8 mouse cellular contexts compared by ENCODE assay signal in the genomic region with DNA sequence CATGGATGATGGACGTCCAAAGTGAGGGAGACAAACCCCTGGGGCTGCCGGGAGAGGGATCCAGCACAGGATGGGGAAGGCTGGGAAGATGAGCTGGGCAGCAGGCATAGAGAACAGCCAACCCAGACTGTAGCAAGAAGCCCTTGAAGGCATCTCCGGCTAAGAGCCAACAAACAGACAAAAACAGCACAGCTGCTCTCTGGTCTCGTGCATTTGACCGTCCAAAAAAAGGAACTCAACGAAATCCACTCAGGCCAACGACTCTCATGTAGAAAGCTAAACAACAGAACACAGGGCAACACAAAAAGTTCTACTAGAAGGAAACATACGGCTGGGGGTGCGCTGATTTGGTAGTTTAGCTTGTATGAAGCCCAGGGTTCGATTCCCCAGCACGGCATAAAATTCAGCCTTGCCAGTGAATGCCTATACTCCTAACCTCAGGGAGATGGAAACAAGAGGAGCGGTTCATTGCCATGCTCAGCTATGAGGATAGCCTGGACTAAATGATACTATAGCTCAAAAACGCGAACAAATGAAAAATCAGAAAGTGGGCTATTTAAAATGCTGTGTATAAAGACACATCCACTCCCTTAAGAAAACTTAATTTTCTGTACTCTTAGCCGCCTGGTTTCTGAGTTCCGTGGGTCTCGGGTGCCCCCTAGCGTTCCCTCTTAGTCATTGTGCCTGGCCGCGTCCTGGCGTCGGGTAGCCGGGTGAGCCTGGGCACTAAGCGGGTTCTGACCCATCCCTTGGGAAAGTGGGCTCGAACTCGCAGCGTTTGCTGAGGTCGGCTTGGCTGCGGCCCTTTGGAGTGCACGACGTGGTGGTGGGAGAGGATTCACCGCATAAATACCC. TPM values are rescaled to one million over a fixed set of nuclear protein-coding genes. Genes with fewer than 3 reads are reported as not detected.
DNase-seq lines count a peak whose midpoint lies in the region; ATAC-seq lines count a peak whose summit lies in the region.

No protein-coding gene starts in this region.

- H3K4me1 ChIP-seq in hindbrain, embryonic 11.5 days (replicated peaks; ENCODE audit: control insufficient read depth, insufficient read depth, low read length): peaks cover 2% of the 10 kb centered on the region; the same call in 1 of the 2 replicates

- H3K9me3 ChIP-seq in hindbrain, embryonic 11.5 days (ENCODE audit: control insufficient read depth, low read length): no peaks in the 10 kb centered on the region

- peak overlapping the region; percentile 45 for H3K4me3 ChIP-seq in hindbrain, embryonic 11.5 days (ENCODE audit: low read depth, low read length)

- peaks cover 6% of the 10 kb centered on the region for H3K27me3 ChIP-seq in hindbrain, embryonic 11.5 days (ENCODE audit: control insufficient read depth, insufficient read depth, low read length)

- H3K9ac ChIP-seq in hindbrain, embryonic 11.5 days (ENCODE audit: low read depth, low read length): peak overlapping the region; percentile 40; the same call in 1 of the 2 replicates

- no peaks in the 10 kb centered on the region for H3K36me3 ChIP-seq in hindbrain, embryonic 11.5 days (ENCODE audit: control insufficient read depth, insufficient read depth, low read length)

- 19% methylated on average over 32 of the region's 32 CpGs for WGBS in hindbrain, embryonic 11.5 days

- peak; percentile 84 for DNase-seq in R1 (ENCODE audit: low read depth, low spot score)
- peak; percentile 90 to 92 for DNase-seq in cerebellum, postnatal 10 days
- DNase-seq in frontal cortex, postnatal 10 days (ENCODE audit: low spot score in 2 of 2): peak; percentile 61 to 80
- DNase-seq in hindbrain, embryonic 11.5 days (ENCODE audit: low spot score): peak; percentile 90
- DNase-seq in layer of hippocampus, postnatal 25 days (ENCODE audit: extremely low spot score in 1 of 2, low spot score in 1 of 2): peak; percentile 78 to 92
- DNase-seq in lung, postnatal 36 days: peak; percentile 91
- peak; percentile 68 for DNase-seq in retina, adult 2 months (ENCODE audit: low read depth, low spot score)
- peak; percentile 83 for DNase-seq in thymus, postnatal 25 days

- ATAC-seq in hindbrain, embryonic 11.5 days (ENCODE audit: low FRiP score): no peak

- H3K4me2 ChIP-seq in hindbrain, embryonic 11.5 days (replicated peaks; ENCODE audit: low read depth, low read length): peak overlapping the region; percentile 60

- H3K27ac ChIP-seq in hindbrain, embryonic 11.5 days (ENCODE audit: low read depth, low read length): no peak overlapping the region

RNA-seq across cellular contexts. Expression of gene Mok, which starts 2.7 kb away (rescaled TPM):
- polyA plus RNA-seq in hindbrain, embryonic 11.5 days (2014; fragmentation: Nextera tagmentation; extraction: Ambion mirVana): 11.0 and 14.4 TPM in 2 replicates
- total RNA-seq in layer of hippocampus, postnatal 25 days (2021): 10 to 100 TPM; 10.5 to 11.4 TPM

RNA-seq across cellular contexts. Expression of gene Zfp839, which starts 6.6 kb away (rescaled TPM):
- 2.5 and 3.2 TPM in 2 replicates for polyA plus RNA-seq in hindbrain, embryonic 11.5 days (2014; fragmentation: Nextera tagmentation; extraction: Ambion mirVana)
- 10 to 100 TPM; 10.3 to 12.7 TPM for total RNA-seq in layer of hippocampus, postnatal 25 days (2021)

RNA-seq across cellular contexts. Expression of gene Cinp, which starts 45.5 kb away (rescaled TPM):
- polyA plus RNA-seq in hindbrain, embryonic 11.5 days (2014; fragmentation: Nextera tagmentation; extraction: Ambion mirVana): 79.4 and 82.1 TPM in 2 replicates
- total RNA-seq in layer of hippocampus, postnatal 25 days (2021): 10 to 100 TPM; 70.4 to 76.3 TPM

RNA-seq across cellular contexts. Expression of gene Tecpr2, which starts 45.6 kb away (rescaled TPM):
- polyA plus RNA-seq in hindbrain, embryonic 11.5 days (2014; fragmentation: Nextera tagmentation; extraction: Ambion mirVana): 4.1 and 4.3 TPM in 2 replicates
- total RNA-seq in layer of hippocampus, postnatal 25 days (2021): 10 to 100 TPM; 40.5 to 41.4 TPM
